8 mouse cellular contexts compared by ENCODE assay signal in the genomic region with DNA sequence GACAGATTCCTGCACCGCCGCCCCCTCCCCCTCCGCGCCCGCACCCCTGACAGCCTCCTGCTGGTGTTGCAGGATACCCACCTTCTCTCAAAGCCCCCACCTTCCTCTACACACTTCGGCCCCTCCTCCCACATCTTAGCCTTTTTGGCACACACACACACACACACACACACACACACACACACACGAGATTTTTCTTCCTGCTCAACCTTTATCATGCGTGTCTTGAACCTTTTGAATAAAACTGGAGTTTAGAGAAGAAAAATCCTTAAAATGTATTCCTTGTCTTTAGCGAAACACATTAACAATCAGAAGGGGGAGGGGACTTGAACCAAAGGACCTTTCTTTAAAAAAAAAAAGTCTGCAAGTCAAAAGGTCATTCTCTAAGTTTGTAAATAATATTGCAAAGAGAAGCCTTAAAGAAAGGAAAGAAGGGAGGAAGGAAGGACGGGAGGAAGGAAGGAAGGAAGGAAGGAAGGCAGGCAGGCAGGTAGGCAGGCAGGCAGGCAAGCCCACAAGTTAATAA.
DNase-seq lines count a peak whose midpoint lies in the region; ATAC-seq and TF ChIP-seq lines count a peak whose summit lies in the region.

No protein-coding gene starts in this region.

- peak overlapping the region; percentile 75 for H3K4me2 ChIP-seq in heart, embryonic 11.5 days
- H3K4me2 ChIP-seq in forebrain, embryonic 11.5 days (ENCODE audit: low read depth, low read length, severe bottlenecking) = peak overlapping the region; percentile 67
- H3K4me2 ChIP-seq in liver, embryonic 13.5 days = peak overlapping the region; percentile 74

- no peaks in the 10 kb centered on the region for H3K79me3 ChIP-seq in C2C12 (ENCODE audit: low read depth)

- DNase-seq in heart, postnatal 4 days = no peak
- no peak for DNase-seq in forebrain, embryonic 11.5 days (ENCODE audit: low spot score)
- no peak for DNase-seq in liver, embryonic 13.5 days
- no peak for DNase-seq in frontal cortex, adult 2 months (ENCODE audit: extremely low spot score in 1 of 2, low spot score in 1 of 2)
- DNase-seq in layer of hippocampus, postnatal 25 days (ENCODE audit: extremely low spot score in 1 of 2, low spot score in 1 of 2) = no peak
- no peak for DNase-seq in gastrocnemius, postnatal 10 days

- H3ac ChIP-seq in C2C12 (ENCODE audit: control insufficient read depth, insufficient read length, low read depth) = peak overlapping the region; percentile 52

- peak overlapping the region; percentile 47 for H3K4me3 ChIP-seq in heart, embryonic 11.5 days (ENCODE audit: low read depth, low read length)
- no peak overlapping the region for H3K4me3 ChIP-seq in C2C12 (ENCODE audit: insufficient read depth, poor library complexity, severe bottlenecking)
- peak overlapping the region; percentile 85 for H3K4me3 ChIP-seq in forebrain, embryonic 11.5 days (ENCODE audit: low read depth, low read length)
- H3K4me3 ChIP-seq in liver, embryonic 13.5 days (replicated peaks) = peak overlapping the region; percentile 57

- H3K36me3 ChIP-seq in heart, embryonic 11.5 days (ENCODE audit: control insufficient read depth, insufficient read depth, low read length) = no peaks in the 10 kb centered on the region
- H3K36me3 ChIP-seq in C2C12 (ENCODE audit: control insufficient read depth, insufficient read depth) = no peaks in the 10 kb centered on the region
- H3K36me3 ChIP-seq in forebrain, embryonic 11.5 days (ENCODE audit: control insufficient read depth, insufficient read depth, low read length) = no peaks in the 10 kb centered on the region; the same call in 1 of the 2 replicates
- H3K36me3 ChIP-seq in liver, embryonic 13.5 days = no peaks in the 10 kb centered on the region

- H3K79me2 ChIP-seq in C2C12 (ENCODE audit: control insufficient read depth, insufficient read depth) = no peaks in the 10 kb centered on the region

- H3K27me3 ChIP-seq in heart, embryonic 11.5 days (ENCODE audit: control insufficient read depth, insufficient read depth, low read length) = peaks cover 60% of the 10 kb centered on the region
- no peaks in the 10 kb centered on the region for H3K27me3 ChIP-seq in C2C12 (ENCODE audit: control insufficient read depth, insufficient read depth, insufficient read length)
- H3K27me3 ChIP-seq in forebrain, embryonic 11.5 days (ENCODE audit: control insufficient read depth, insufficient read depth, low read length) = no peaks in the 10 kb centered on the region
- H3K27me3 ChIP-seq in liver, embryonic 13.5 days = peaks cover 89% of the 10 kb centered on the region

- TF ChIP-seq CTCF in C2C12 (IDR thresholded peaks at IDR 0.05; ENCODE audit: control insufficient read depth, insufficient read depth, insufficient read length) = no peak

- no peak overlapping the region for H3K27ac ChIP-seq in heart, embryonic 11.5 days (ENCODE audit: low read depth, low read length)
- peak overlapping the region; percentile 100 for H3K27ac ChIP-seq in forebrain, embryonic 11.5 days (ENCODE audit: low read depth, low read length)
- no peak overlapping the region for H3K27ac ChIP-seq in liver, embryonic 13.5 days

- 2% methylated on average over 10 of the region's 10 CpGs for WGBS in heart, embryonic 11.5 days (ENCODE audit: insufficient replicate concordance)
- WGBS in forebrain, embryonic 11.5 days = 2% methylated on average over 10 of the region's 10 CpGs
- WGBS in liver, embryonic 13.5 days (ENCODE audit: insufficient replicate concordance) = 2% methylated on average over 8 of the region's 10 CpGs

- no peaks in the 10 kb centered on the region for H3K9me3 ChIP-seq in heart, embryonic 11.5 days (replicated peaks; ENCODE audit: control insufficient read depth, low read length)
- no peaks in the 10 kb centered on the region for H3K9me3 ChIP-seq in forebrain, embryonic 11.5 days (ENCODE audit: control insufficient read depth, low read length)
- no peaks in the 10 kb centered on the region for H3K9me3 ChIP-seq in liver, embryonic 13.5 days (replicated peaks)

- H3K4me1 ChIP-seq in heart, embryonic 11.5 days (ENCODE audit: control insufficient read depth, insufficient read depth, low read length) = peaks cover 5% of the 10 kb centered on the region
- no peaks in the 10 kb centered on the region for H3K4me1 ChIP-seq in forebrain, embryonic 11.5 days (replicated peaks; ENCODE audit: control insufficient read depth, insufficient read depth, low read length)
- peaks cover 9% of the 10 kb centered on the region; the same call in 1 of the 2 replicates for H3K4me1 ChIP-seq in liver, embryonic 13.5 days (replicated peaks)

- no peak for ATAC-seq in heart, embryonic 11.5 days (replicated peaks; ENCODE audit: insufficient number of reproducible peaks, low FRiP score, low TSS enrichment)
- ATAC-seq in forebrain, embryonic 11.5 days (replicated peaks; ENCODE audit: low FRiP score) = no peak
- no peak for ATAC-seq in liver, embryonic 13.5 days (ENCODE audit: low read depth)

- H3K9ac ChIP-seq in heart, embryonic 11.5 days (ENCODE audit: low read depth, low read length) = peak overlapping the region; percentile 64
- H3K9ac ChIP-seq in forebrain, embryonic 11.5 days (ENCODE audit: low read length) = peak overlapping the region; percentile 100
- peak overlapping the region; percentile 41; the same call in 1 of the 2 replicates for H3K9ac ChIP-seq in liver, embryonic 13.5 days

TF ChIP-seq in C2C12, 6 proteins besides CTCF, POLR2A, EP300 and RAD21:
- TF ChIP-seq USF1 (IDR thresholded peaks at IDR 0.05; ENCODE audit: low read depth) (no peak), FOSL1 (IDR thresholded peaks at IDR 0.05; ENCODE audit: insufficient read depth, low read length, poor library complexity, severe bottlenecking) (no peak), MYOG (IDR thresholded peaks at IDR 0.05; ENCODE audit: control insufficient read depth, extremely low read depth, insufficient read length) (no peak), MYOD1 (IDR thresholded peaks at IDR 0.05; ENCODE audit: control insufficient read depth, insufficient read length, low read depth) (no peak), CEBPB (IDR thresholded peaks at IDR 0.05; ENCODE audit: low read depth) (no peak), MAX (IDR thresholded peaks at IDR 0.05) (no peak)

Comparison
In these comparisons a context has a peak if more than half of its experiments do, and no peak if none do; other contexts are left out.
1. H3K9ac ChIP-seq: peak in every context shown above with its lines; median percentile 100 in forebrain, embryonic 11.5 days; 64 in heart, embryonic 11.5 days; 41 in liver, embryonic 13.5 days.